Mouse (Mus musculus) retina, postnatal 1 day (tissue): ENCODE results near the gene Gm39566.
A peak's percentile ranks its signal among the peaks of the same experiment; 100 is the strongest.
"Not testable (repeated sequence)": the region's sequence is repeated elsewhere in the genome, so short reads cannot be mapped to it uniquely, and the experiment has no call there.

ENCODE experiments used
- DNase-seq: peaks from one replicate; pipeline ENCODE4 v3.0.0-alpha.2; 2012

The Gm39566 gene

GRCm38 (mm10) chr11:69815155-69815554 lies at the start of gene Gm39566:
Gm39566 (minus strand) TSS chr11:69815298.
- DNase-seq = peak; percentile 29

DNA sequence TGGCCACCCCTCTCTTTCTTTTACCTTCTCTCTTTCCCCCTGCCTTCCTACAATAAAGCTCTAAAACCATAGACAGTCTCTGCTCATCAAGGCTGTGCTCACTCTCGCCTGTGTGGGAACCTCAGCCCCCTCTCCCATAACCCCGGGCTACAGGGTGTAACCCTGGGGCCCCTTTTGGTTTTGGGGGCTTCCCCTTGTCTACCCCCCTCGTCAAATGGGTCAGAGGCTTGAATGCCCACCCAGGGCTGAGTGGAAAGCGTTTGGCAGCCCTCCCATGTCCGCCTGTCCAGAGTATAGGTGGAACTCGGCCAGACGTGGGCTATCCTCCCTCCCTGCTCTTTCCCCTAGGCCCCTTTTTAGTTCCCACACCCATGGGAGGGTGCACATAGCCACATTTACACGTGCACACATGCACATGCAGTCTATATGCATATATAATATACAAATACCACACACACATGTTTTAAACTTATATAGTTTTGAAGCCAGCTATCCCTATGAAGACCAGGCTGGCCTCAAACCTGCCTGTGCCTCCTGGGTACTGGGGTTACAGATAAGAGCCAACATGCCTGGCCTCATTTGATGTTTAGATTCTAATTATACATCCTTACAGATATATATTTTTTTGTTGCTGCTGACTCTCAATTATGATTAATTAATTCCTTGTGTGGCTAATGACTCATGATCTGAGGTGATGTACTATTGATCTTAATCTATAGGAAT lies 49.2 kb upstream of the Gm39566 start:
- DNase-seq = no peak

DNA sequence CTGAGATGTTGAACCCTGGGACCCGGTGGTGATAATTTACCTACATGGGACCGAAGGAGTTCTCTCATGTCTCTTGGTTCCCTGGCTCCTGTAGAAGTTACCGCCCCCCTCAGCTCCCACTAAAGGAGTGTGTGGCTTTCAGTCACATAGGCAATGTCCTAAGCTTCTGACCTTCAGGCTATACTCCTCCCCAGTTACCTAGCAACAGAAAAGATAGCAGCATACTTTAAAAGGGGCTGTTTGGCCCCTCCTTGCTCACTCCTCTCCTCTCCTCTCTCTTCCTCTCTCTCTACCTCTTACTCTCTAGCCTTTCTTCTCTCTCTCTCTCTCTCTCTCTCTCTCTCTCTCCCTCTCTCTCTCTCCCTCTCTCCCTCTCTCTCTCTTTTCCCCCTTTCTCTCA lies 48.6 kb upstream of the Gm39566 start:
- DNase-seq = not testable (repeated sequence)

DNA sequence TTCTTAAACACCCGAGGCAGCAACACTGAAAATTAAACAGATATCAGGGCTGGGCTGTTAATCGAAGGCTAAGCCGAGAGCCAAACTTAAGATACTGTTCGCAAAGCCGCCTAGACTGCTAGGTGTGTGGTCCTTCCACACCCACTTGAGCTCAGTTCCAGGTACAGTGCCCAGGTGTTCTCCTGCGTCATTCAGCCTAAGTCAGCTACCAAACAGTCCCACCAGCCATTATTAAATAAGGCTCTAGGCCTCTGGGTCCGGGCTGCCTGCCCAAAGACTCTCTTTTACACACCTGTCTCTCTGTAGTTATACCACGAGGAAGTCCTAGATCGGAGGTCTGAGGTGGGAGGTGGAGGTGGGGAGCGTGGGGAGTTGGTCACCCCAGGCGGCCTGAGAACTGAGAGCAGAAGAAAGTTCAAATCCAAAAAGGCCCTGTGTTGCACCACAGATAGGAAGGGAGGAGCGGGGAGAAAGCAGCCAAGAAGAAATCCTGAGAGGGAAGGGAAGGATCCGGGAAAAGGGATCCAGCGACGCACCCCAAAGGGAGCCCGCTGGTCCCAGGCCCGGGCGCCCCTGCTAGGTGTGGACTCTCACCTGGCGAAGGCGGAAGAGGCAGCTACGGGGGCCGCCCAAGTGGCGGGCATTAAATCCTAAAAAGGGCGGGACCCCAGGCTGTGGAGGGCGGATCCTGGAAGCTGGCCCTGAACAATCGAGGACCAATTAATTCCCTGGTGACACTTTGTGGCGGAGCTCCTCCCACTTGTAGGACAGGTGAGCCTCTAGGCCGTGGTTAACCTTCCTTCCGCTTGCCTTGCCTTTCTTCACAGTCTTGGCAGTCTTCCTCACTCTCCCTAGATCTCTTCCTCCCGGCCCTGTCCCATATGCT lies 43.3 kb upstream of the Gm39566 start, which contains the start of gene Tnk1:
Gene Tnk1, minus strand, starts transcription at position 618 of the 886 bp plus-strand sequence.
- no peak for DNase-seq

DNA sequence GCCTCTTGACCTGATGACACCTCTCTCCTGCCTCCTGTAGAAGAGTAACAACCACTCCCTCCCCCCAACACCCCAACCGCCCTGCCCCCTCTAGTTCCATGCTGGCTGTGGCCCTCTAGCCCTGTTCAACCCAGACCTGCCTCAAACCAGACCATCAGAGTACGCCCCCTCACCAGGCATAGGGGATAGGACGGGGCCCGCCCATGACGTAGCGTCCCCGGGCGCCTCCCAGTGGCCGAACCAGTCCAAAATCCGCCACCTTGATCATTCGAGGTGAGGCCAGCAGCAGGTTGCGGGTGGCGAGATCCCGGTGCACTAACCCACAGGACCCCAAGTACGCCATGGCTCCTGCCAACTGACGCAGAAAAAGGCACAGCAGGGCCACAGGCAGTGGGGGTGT lies 40.2 kb upstream of the Gm39566 start:
- peak; percentile 70 for DNase-seq

DNA sequence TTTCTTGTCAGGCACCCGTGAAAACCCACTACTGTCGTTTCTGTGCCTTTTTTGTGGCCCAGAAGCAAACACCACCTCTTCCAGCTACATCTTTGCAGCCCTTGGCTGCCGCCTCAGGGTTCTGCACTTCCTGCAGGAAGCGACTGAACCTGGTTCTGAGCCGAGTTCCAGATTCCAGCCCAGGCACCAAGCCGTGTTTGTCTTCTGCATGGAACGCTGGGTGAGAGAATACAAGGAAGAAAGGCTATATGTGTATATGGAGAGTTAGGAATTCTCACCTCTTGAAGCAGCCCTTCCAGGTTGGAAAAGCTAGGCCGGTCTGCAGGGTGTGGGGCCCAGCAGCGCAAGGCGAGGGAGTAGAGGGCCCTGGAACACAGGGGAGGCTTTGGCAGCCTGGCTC lies 39.6 kb upstream of the Gm39566 start:
- DNase-seq = no peak

- peak; percentile 24 for DNase-seq
These were observed 38.9 kb upstream of the Gm39566 start for GRCm38 (mm10) chr11:69853994-69854393.

GRCm38 (mm10) chr11:69850754-69851153 lies 35.7 kb upstream of the Gm39566 start:
- DNase-seq = no peak

GRCm38 (mm10) chr11:69849884-69850283 lies 34.8 kb upstream of the Gm39566 start:
- DNase-seq = no peak

- DNase-seq = no peak
These were observed 34.0 kb upstream of the Gm39566 start for GRCm38 (mm10) chr11:69849128-69849527.

DNA sequence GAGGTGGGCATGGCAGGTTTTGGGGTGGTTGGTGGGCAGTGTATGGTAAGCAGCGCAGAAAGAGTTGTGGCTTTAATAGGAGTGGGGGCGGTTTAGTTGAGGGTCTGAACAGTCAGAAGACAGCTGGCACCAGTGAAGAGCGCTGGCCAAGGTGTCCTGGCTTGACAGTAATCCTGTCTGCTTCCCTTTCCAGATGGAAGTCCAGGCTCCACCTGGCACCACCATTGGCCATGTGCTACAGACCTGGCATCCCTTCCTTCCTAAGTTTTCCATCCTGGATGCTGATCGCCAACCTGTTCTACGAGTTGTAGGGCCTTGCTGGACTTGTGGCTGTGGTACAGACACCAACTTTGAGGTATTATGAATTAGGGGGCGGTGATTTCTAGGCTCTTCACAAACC lies 32.9 kb upstream of the Gm39566 start:
- DNase-seq = no peak

DNA sequence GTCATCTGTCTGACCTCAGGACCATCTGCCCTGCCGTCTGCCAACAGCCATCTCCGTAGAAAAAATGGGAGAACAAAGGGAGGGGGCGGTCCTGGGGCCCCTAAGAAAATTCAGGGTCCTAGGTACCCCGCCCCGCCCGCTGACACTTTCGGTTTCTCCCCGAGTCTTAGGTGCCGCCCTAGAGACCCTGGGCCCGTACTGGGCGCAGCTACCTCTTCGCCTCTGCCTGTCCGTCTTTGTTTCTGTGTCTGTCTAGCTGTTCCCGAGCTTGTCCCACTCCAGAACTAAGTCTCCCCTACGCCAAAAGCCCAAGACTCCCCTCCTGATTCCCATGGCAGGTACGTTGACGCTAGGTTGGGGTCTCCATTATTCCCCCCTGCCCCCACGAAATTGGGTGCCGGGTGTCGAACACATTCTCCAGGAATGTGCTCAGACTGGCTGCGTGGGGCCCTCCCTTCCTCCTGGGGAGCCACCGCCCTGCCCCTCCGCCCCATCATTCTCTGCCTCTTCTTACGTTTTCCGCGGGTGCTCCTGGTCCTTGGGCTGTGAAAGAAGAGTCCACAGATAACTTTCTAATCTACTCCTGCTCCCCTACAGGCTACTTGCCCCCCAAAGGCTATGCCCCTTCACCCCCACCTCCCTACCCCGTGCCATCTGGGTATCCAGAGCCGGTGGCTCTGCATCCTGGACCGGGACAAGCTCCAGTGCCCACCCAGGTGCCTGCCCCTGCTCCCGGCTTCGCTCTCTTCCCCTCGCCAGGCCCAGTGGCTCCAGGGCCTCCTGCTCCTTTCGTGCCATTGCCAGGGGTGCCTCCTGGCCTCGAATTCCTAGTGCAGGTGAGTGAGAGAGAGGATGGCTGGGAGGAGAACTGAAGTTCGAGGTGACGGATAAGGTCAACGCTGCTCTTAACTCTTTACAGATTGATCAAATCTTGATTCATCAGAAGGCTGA lies 31.9 kb upstream of the Gm39566 start:
- DNase-seq = no peak

DNA sequence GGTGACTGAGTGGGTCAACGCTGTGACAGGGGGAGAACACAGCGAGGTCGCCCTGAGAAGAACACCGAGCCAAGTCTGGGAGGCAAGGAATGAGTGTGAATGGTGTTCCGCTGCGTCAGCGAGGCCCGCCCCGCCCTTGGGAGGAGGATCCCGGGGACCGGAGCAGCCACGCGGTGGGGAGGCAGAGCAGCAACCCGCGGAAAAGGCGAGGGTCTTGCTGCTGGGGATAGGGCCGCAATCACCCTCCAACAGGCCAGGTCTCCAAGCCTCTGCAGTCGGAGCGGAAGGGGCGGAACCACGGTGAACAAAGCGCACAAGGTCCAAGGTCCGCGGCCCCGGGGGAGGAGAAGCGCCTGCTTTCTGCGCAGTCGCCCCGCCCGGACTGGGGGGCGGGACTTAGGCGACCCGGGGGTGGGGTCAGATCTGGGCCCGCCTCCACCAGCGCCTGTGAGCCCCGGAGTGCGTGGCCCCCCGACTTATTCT lies 31.1 kb upstream of the Gm39566 start, which contains the start of gene Plscr3:
Gene Plscr3, plus strand, starts transcription at position 179 of the 483 bp plus-strand sequence.
- DNase-seq = peak; percentile 95

GRCm38 (mm10) chr11:69838714-69839104 lies 23.6 kb upstream of the Gm39566 start:
- DNase-seq = no peak

GRCm38 (mm10) chr11:69837952-69838713 lies 23.0 kb upstream of the Gm39566 start, which contains the start of gene Tmem256:
Tmem256 (plus strand) TSS chr11:69838514.
- DNase-seq = peak; percentile 99

DNA sequence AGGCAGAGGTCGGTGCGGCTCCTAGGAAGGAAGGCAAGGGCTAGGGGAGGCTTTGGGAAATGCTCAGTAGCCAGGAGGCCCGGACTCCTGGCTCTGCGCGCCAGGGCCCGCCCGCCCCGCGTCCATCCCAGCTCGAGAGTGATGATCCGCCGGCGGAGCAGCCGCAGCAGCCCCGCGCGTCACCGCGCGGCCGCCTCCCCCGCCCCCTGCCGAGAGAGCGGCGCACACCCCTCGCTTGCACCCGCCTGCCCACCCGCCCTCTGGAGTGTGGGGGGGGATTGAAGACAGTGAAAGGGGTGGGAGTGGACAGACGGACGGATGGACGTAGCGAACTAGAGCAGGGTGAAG lies 22.5 kb upstream of the Gm39566 start, which contains the start of gene Nlgn2:
Gene Nlgn2, minus strand, starts transcription at position 181 of the 348 bp plus-strand sequence.
- DNase-seq = no peak

DNA sequence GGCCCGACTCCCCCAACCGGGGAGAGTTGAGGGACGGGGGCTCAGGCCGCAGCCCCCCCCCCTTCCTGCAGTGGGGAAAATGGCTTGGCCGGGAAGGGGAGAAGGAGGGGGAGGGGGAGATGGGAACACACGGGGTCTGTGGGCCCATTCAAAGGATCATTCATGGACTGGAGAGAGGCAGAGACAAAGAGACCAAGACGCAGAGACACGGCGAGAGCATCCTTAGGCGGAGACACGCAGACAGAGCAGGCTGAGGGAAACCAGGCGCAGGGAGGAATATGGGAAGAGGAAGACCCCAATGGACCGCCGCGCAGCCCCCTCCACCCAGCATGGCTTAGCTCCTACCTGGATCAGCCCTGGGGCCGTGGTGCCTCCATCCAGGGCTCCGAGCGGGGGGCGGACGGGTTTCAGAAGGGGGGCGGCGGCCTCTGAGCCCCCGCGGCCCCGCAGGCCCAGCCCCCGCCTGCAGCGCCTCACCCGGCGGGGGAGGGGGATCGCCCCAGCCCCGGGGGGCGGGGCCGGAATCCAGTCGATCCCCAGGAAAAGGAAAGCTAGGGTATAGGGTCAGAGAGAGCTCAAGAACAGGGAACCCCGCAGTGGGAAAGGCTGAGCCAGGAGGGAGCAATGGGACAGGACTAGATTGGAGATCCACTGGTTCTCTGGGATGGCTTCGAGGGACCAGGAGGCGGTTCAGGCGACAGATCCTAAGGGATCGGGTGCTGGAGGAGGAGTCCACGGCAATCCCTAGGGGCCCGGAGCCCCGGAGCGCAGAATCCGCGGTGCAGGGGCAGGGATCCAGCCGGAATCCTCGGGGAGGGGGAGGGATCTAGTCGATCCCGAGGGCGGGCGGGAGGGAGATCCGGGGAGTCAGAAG lies 21.8 kb upstream of the Gm39566 start:
- peak; percentile 50 for DNase-seq

GRCm38 (mm10) chr11:69835966-69836335 lies 20.9 kb upstream of the Gm39566 start:
- DNase-seq = no peak

DNA sequence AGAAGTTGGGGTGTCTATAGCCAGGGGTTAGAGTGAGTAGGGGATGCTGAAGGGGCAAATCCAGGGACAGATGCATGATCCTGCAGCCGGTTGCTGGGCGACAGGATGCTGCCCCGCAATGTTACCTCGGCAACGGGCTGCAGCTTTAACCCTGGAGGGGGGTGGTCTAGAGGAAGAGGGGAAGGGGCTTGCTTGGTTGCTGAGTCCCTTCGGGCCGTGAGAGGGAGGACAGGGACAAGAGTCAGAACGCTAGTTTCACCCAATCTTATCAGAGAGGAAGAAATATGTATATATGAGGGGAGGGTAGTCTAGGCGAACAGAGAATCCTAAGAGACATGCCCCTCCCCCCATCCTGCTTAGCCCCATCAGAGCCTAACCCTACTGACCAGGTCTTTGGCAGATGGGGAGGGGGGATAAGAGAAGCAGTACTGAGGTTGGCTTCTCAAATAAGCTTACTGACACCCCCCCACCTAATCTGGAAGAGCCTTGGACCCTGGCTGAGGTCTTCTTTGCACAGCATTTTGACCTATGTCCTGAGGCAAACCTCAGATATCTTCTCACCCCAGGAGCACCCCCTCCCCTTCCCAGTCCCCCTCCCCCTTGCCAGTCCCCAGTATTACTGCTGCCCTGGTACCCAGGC lies 20.3 kb upstream of the Gm39566 start:
- DNase-seq = peak; percentile 64

DNA sequence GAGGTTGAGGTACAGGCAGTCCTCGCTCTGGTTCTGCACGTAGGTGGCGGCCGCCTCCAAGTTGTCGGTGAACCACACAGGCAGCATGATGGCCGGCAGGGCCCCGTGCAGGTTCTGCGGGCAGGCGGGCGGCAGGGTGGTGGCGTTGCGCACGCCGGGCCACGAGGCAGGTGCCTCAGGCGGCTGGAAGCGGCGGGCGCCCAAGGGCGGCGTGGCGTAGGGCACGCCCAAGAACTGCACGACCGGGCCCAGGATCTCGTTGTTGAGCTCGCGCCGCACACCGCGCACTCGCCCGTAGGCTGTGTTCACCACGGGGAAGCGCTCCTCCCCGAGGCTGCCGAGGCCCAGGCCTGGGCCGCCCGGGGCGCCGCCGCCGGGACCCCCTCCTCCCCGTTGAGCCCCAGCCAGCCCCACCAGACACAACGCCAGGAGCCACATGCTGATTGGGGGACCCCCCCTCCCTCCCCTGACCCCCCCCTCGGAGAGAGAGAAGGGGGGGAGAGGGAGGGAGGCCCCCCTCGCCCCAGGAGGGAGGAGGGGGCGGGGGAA lies 19.0 kb upstream of the Gm39566 start:
- peak; percentile 60 for DNase-seq
